Mouse (Mus musculus) hematopoietic stem cell, adult 5-6 weeks (primary cell): ENCODE data around the gene Gm17657. TPM values are rescaled to one million over a fixed set of nuclear protein-coding genes. Genes with fewer than 3 reads are reported as not detected.

Experiments used
- ATAC-seq, 2 experiments: fragments of 125-278 bp in 1 of 2; replicated peaks in 1 of 2; 2 replicates each; pipeline ENCODE4 v1.8.0; 2016 to 2017; ENCODE audit warnings: inconsistent platforms in 2 of 2, mild to moderate bottlenecking in 2 of 2, moderate number of reproducible peaks in 2 of 2, low read depth in 1 of 2, moderate TSS enrichment in 1 of 2; ENCODE audit not compliant: low FRiP score in 2 of 2, poor library complexity in 2 of 2, severe bottlenecking in 2 of 2, insufficient read depth in 1 of 2, low TSS enrichment in 1 of 2
- total RNA-seq: library from RNA; stranded (forward); fragments of 172-1452, 232-1000 nt; gene quantifications from 2 replicates; pipeline ENCODE4 v1.2.3, GENCODE M21; 2017

Gm17657 gene
- 0.31 TPM in 1 of 2 replicates, not detected in the other for total RNA-seq

- ATAC-seq: peak; percentile 96 to 100
Measured at GRCm38 (mm10) chr17:29549543-29550428, at the start of gene Gm17657, which contains the start of gene Tbc1d22b. TSS of gene Gm17657 (minus strand) at chr17:29549638. TSS of gene Tbc1d22b (plus strand) at chr17:29549785.

- ATAC-seq: no peak
Measured at GRCm38 (mm10) chr17:29599051-29599450, 49.6 kb upstream of the Gm17657 start.

- no peak for ATAC-seq
Measured at GRCm38 (mm10) chr17:29596771-29597132, 47.3 kb upstream of the Gm17657 start.

- ATAC-seq: no peak
Measured at GRCm38 (mm10) chr17:29595891-29596770, 46.7 kb upstream of the Gm17657 start.

GRCm38 (mm10) chr17:29589221-29589898 is 39.9 kb upstream of the Gm17657 start:
- ATAC-seq: no peak

- no peak for ATAC-seq
Measured at GRCm38 (mm10) chr17:29586921-29587320, 37.5 kb upstream of the Gm17657 start.

GRCm38 (mm10) chr17:29585446-29585845 is 36.0 kb upstream of the Gm17657 start:
- peak in 1 of 2 experiments; percentile 15; a peak in 1 of 4 replicates for ATAC-seq

GRCm38 (mm10) chr17:29584737-29585136 is 35.3 kb upstream of the Gm17657 start:
- ATAC-seq: no peak

GRCm38 (mm10) chr17:29584306-29584705 is 34.9 kb upstream of the Gm17657 start:
- peak; percentile 38 to 39; a peak in 3 of 4 replicates for ATAC-seq

- ATAC-seq: no peak
Measured at GRCm38 (mm10) chr17:29583569-29583968, 34.1 kb upstream of the Gm17657 start.

- no peak for ATAC-seq
Measured at GRCm38 (mm10) chr17:29579579-29580126, 30.2 kb upstream of the Gm17657 start.

GRCm38 (mm10) chr17:29569831-29570230 is 20.4 kb upstream of the Gm17657 start:
- no peak for ATAC-seq

GRCm38 (mm10) chr17:29568435-29568834 is 19.0 kb upstream of the Gm17657 start:
- no peak for ATAC-seq

GRCm38 (mm10) chr17:29565521-29565920 is 16.1 kb upstream of the Gm17657 start:
- ATAC-seq: no peak

GRCm38 (mm10) chr17:29558476-29558875 is 9.0 kb upstream of the Gm17657 start:
- no peak for ATAC-seq

- no peak for ATAC-seq
Measured at GRCm38 (mm10) chr17:29556893-29557292, 7.5 kb upstream of the Gm17657 start.

GRCm38 (mm10) chr17:29556456-29556855 is 7.0 kb upstream of the Gm17657 start:
- no peak for ATAC-seq
